Mouse (Mus musculus): Measurements from ENCODE around the gene Gm21188.
"Not testable (repeated sequence)": the region's sequence is repeated elsewhere in the genome, so short reads cannot be mapped to it uniquely, and the experiment has no call there.

- not testable (repeated sequence) for TF ChIP-seq CTCF, POLR2A (IDR thresholded peaks at IDR 0.05; ENCODE audit: extremely low read depth, insufficient read depth, low read length)
Measured at GRCm38 (mm10) chr13:120079644-120080043, 27.6 kb upstream of the Gm21188 start.

All from cortical plate, adult 2 months (tissue).